Mouse (Mus musculus): ENCODE results near the gene Scd3. TPM values are rescaled to one million over a fixed set of nuclear protein-coding genes. Genes with fewer than 3 reads are reported as not detected.
"Not testable (repeated sequence)": the region's sequence is repeated elsewhere in the genome, so short reads cannot be mapped to it uniquely, and the experiment has no call there.

Gene Scd3
- total RNA-seq, 2 experiments from 2014 or later = not detected

DNA sequence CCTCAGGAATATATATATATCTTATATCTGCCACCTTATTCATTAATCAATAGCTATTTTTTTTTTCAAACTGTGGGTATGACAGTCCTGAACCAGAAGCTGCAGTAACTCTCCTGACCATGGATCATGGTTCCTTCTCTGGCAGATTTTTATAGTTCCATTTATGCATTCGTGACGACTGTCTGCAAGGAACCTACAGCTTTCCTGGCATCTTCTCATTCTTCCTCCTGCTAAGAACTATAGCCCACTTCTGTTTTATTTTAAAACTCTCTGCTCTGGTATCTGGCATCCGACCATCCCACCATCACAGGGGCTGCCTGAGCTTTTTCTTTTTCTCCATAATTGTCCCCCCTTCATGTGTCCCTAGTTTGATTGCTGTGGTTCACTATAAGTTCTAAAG is 27.1 kb downstream of the Scd3 start:
- no peak for ATAC-seq (replicated peaks; ENCODE audit: low FRiP score, low TSS enrichment, poor library complexity, severe bottlenecking)

DNA sequence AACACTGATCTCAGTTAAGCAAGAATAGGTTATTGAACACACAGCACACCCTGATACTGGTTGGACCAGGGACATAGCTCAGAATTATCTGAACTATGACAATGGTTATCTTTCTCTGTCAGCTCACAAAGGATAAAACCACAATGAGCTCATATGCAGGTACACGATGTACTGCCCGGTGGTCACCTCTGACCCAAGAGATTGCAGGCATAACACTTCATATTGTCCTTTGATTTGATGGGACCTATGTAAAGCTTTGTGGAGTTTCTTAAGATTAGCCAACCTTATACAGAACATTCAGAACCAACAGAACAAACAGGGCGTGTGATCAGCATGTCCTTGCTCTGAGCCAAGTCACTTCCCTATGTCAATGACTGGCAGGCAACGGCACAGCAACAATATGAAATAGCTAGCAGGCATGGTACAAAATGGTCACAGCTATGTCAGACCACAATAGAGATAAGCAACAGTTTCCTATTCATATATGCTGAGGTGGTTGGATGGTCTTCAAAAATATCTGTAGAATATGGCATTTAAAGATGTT is 28.6 kb downstream of the Scd3 start:
- no peak for ATAC-seq (replicated peaks; ENCODE audit: low FRiP score, low TSS enrichment, poor library complexity, severe bottlenecking)

DNA sequence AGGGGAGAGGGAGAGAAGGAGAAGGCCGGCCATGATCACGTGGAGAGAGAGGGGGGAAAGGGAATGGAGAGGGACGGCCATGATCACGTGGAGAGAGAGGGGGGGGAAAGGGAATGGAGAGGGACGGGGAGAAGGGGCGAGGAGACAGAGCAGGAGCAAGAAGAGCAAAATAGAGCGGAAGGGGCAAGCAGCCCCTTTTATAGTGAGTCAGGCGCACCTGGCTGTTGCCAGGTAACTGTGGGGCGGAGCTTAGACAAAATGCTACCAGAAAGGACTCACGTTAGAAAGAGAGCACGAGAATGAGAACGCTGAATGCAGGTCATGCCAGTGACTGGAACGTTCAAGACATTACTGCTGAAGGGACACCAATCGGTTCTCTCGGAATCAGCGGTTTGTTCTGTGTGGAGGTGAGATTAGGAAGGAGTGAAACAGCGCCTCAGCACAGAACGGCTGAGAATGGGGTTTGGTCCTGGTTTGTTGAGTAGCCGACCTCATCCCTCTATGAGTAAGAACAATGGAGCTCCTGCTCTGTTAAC is 34.5 kb downstream of the Scd3 start:
- ATAC-seq (replicated peaks; ENCODE audit: low FRiP score, low TSS enrichment, poor library complexity, severe bottlenecking) = 0 out of 2 replicates have a peak, but pooled peaks have one; percentile 52

DNA sequence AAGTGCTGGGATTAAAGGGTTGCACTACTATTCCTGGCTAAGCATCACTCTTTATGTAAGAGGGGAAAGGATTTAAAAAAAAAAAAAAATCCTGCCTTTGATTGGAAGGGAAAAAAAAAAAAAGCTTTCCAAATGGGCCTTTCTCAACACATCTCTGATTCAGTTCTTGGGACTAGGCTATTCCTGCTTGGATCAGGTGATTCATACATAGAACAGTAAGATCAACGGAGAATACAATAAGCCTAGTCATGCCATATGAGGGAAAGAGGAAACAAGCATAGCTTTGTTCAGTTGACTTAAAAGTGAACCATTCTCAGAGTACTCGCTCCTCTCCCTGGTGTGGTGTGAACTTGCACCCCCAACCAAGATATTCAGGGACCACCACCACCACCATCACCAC is 35.8 kb downstream of the Scd3 start:
- ATAC-seq (replicated peaks; ENCODE audit: low FRiP score, low TSS enrichment, poor library complexity, severe bottlenecking) = no peak

DNA sequence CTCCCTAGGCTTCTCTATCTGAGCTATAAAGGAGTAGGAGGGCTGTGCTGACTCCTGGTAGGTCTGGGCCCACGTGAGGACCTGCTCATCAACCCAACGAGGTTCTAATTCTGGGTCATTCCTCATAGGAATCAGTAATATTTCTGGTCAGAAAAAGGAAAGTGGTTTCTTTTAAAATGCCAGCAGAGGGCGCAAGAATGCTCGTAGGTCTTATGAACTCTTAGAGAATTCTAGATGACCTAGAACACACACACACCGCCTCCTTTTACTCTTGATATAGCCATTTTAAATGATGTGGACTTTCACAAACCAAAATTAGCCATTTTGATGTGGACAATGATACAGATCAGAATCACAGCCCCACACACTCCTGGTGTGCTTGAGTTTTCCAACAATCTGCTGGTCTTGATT is 42.7 kb downstream of the Scd3 start:
- ATAC-seq (replicated peaks; ENCODE audit: low FRiP score, low TSS enrichment, poor library complexity, severe bottlenecking) = no peak

DNA sequence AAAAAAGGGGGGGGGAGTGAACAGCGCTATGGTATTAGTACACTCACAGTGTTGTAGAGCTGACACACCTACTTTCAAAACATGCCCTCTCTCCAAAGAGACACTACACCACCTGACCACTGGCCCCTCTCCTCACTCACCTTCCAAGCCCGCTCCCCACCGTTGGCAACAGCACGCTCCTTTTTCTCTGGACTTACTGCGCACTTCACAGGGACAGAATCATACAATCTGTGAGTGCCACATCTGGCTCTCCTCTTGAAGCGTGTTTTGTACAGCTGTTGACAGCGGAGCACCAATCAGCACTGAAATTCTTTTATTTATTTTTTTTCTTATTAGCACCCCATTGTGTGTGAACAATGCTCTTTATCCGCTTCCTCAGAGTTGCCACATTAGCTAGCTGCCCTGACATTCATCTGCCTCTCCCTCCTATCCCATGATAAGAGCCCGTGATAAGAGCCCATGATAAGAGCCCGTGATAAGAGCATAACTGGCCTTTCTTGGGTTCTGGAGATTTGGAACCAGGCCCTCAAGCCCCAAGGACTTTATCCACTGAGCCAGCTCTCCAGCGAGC is 43.4 kb downstream of the Scd3 start:
- ATAC-seq (replicated peaks; ENCODE audit: low FRiP score, low TSS enrichment, poor library complexity, severe bottlenecking) = no peak

DNA sequence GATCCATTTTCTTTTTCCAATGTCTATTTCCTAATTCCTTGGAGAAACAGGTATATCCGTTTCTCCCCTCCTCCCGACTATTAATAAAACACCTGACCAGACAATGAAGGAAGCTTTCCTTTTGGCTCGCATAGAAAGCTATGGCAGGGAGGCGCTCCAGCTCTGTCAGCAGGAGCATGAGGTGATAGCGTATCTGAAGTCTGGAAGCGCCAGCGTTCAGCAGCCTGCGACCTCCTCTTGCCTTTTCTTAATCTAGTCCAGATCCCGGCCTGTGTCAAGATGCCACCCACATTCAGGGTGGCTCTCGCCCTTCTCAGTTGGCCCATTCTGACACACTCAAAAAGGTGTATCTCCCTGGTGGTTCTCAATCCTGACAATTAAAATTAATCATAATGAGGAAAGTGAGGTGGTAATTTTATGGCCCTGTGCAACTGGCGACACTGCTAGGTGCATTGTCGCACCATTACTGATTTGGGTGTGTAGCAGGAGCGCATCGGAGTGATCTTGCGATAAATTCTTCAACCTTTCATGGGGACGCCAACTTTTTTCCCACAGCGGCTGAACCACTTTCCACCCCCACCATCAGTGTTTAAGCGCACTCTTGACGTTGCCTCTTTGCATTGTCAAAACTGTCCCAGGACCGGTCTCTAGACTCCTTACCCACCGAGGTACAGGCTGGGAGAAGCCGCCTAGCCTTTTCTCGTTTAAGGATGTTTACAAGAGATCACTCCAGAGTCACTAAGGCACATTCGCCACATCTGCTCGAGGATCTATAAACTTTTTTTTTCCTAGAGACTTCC is 44.4 kb downstream of the Scd3 start:
- peak; percentile 39 for ATAC-seq (replicated peaks; ENCODE audit: low FRiP score, low TSS enrichment, poor library complexity, severe bottlenecking)

DNA sequence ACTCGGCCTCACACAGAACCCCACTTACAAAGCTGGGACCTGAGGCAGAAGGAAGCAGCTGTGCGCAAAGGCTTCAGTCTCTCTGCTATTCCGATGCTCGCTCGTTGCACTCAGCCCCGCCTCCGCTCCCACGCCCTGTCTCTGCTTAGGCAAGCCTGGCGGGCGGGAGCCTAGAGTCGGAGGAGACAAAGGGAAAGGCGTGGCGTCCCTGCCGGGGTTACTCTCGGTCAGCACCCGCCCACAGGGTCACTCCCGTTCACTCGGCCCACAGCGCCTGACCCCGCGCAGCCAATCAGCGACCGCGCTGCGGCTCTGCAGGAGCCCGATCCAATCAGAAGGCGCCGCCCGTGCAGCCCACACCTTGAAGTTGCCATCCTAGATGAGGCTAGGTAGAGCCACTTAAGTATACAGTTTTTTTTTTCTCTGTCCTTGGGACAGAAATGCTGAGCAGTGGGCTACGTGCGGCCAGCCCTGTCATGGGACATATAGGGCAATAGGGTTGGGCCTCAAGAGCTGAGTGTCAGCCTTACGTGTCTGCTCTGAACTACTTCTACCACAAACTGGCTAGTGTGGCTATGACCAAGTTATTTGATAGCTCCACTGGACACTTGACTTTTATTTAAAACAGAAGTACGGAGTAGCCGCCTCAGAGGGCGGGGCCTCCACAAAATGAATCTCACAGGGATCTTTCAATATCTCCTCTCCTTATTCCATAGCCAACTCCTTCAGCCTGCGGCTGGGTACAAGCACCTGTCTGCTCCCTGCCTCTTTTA is 45.2 kb downstream of the Scd3 start:
- peak; percentile 98 for ATAC-seq (replicated peaks; ENCODE audit: low FRiP score, low TSS enrichment, poor library complexity, severe bottlenecking)

DNA sequence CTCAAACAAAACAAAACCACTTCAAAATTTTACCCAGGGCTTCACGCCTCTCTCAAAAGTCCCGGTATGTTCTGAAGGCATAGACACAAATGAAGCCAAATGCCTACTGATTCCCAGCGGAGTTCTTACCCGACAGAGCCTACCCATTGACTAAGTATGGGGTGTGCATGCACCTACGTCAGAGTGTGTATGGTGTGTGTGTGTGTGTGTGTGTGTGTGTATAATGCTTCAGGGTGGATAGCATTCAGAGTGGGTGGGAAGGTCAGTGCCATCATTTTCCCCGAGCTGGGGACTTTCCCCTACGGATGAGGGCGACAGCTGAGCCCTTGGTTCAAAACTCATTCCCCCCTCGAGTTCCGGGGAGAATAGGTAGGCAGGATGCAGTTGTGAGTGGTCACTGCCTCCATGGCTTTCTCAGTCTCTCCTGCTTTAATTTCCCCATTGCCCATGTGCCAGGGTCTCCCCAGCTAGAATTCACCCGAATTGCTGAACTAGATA is 45.8 kb downstream of the Scd3 start:
- ATAC-seq (replicated peaks; ENCODE audit: low FRiP score, low TSS enrichment, poor library complexity, severe bottlenecking) = no peak

DNA sequence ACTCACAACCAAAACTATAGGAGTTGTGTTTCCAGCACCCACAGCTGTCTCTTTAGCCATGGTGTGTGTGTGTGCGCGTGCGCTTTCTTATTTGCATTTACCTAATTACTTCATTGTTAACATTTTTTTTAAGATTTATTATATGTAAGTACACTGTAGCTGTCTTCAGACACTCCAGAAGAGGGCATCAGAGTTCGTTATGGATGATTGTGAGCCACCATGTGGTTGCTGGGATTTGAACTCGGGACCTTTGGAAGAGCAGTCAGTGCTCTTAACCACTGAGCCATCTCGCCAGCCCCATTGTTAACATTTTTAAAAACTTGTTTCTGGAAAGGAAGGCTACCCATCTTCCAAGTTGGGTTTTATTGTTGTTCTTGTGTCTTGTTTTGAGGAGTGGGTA is 48.1 kb downstream of the Scd3 start:
- ATAC-seq (replicated peaks; ENCODE audit: low FRiP score, low TSS enrichment, poor library complexity, severe bottlenecking) = not testable (repeated sequence)

DNA sequence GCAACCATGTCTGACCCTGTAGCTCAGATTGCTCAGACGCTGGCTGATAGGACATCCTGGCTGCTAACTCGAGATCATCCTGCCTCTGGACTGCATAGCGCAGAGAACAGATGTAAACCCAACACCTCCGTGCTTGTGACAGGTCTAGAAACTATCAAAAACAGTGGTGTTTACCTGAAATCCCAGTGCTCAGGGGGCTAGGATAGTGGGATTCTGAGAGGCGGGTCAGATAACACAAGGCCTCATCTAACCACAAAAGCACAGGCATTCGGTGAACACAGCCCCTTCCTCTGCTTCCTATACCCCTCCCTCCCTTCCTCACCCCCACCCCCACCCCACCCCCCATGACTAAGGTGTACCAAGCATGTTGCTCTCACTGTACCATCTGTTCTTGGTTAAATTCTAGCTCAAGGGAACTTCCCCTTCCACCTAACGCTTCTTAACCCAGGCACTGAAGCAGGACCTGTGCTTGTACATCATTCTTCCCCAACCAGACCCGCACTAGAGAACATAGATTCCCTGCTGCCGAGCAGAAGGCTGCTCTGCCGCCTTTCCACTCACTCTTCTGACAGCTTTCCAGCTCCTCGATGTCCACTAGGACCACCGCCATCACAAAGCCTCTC is 49.0 kb downstream of the Scd3 start:
- no peak for ATAC-seq (replicated peaks; ENCODE audit: low FRiP score, low TSS enrichment, poor library complexity, severe bottlenecking)

DNA sequence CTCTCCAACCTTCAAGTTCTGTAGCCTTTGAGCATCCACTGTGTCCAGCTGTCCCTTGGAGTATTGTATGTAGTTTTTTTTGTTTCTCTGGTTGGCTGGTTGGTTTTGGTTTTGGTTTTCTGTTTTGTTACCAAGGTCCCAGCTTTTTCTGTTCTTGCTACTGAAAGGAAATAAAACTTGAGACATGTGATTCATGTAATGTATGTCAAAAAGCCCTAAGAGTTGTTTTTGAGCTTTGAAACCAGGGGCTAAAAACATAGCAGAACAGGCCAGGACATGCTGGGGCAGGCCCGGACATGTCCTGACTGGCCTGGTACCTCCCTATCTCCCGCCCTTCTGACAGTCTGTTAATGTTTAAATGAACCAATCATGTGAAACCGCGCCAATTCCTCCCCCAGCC is 51.0 kb downstream of the Scd3 start:
- not testable (repeated sequence) for ATAC-seq (replicated peaks; ENCODE audit: low FRiP score, low TSS enrichment, poor library complexity, severe bottlenecking)

DNA sequence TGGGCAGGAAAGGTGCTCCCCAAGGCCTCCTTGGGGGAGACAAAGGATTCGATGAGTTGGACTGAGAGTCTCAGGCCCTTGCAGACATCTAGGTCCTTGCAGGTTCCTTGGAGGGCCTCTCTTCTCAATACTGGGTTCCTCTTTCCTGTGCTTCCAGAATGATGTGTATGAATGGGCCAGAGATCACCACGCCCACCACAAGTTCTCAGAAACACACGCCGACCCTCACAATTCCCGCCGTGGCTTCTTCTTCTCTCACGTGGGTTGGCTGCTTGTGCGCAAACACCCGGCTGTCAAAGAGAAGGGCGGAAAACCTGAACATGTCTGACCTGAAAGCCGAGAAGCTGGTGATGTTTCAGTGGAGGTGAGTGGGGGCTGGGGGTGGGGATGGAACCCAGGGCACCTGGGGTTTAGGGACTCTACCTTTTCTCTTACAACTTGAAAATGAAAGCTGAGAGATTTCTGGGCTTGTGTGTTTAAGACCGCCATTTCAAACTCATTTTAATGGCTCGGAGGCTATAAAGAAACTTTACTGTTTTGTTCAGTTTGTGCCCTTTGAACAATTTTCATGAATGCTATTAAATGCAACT is 54.4 kb downstream of the Scd3 start:
- no peak for ATAC-seq (replicated peaks; ENCODE audit: low FRiP score, low TSS enrichment, poor library complexity, severe bottlenecking)

DNA sequence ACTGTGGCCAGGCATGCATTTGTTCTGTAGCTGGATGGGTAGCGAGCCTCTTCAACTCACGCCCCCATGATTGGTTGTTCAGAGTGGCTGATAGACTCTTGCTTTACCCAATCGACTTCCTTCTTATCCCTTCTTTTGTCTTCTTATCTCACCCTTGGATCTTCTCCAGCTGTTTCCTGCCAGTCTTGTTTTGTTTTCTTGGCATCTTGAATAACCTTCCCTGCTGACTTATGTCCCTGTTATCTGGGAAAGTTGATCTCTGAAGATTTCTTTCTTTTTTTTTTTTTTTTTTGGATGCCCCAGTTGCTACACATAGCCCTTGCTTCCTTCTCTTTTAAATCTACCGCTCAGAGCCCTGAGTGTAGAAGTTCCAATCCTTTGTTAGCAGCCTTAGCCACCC is 56.4 kb downstream of the Scd3 start:
- no peak for ATAC-seq (replicated peaks; ENCODE audit: low FRiP score, low TSS enrichment, poor library complexity, severe bottlenecking)

DNA sequence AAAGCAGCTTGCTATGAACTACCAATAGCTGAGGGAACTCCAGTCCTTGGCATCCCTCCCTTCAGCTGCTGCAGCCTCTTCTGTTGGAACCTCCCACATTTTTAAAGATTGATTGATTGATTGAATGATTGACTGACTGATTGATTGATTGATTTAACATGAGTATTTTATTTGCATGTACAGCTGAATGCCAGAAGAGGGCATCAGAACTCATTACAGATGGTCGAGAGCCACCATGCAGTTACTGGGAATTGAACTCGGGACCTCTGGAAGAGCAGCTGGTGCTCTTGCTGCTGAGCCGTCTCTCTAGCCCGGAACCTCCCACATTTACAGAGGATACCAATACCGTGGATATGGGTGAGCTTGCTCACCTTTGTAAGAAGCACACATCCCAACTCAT is 57.4 kb downstream of the Scd3 start:
- ATAC-seq (replicated peaks; ENCODE audit: low FRiP score, low TSS enrichment, poor library complexity, severe bottlenecking) = no peak

DNA sequence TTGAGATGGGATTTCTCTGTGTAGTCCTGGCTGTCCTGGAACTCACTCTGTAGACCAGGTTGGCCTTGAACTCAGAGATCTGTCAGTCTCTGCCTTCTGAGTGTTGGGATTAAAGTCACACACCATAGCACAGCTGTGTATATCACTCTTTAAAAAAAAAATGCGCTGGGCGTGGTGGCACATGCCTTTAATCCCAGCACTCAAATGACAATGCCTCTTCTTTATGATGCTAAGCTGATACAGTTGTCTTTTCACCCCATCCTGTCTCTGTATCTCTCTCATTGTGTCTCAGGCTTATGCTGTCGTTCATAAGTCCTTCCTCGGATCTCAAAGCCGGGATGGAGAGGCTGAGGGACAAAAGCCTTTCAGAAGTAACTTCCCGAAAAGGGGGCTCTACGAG is 58.7 kb downstream of the Scd3 start:
- ATAC-seq (replicated peaks; ENCODE audit: low FRiP score, low TSS enrichment, poor library complexity, severe bottlenecking) = no peak

DNA sequence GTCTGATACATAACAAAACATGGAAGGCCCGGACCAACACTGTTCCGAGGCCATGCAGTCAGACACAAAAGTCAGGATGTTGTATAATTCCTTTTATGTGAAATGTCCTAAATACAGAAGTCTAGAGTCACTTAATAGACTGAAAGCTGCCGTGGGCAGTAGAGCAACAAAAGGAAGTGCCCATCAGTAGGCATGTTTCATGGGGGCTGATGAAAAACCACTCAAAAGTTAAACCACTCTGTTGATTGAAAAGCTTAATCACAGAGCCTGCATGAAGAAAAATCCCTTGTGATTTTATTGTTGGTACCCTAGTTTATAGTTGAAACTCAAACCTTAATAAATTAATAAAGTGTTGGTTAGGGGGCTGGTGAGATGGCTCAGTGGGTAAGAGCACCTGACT is 60.5 kb downstream of the Scd3 start:
- no peak for ATAC-seq (replicated peaks; ENCODE audit: low FRiP score, low TSS enrichment, poor library complexity, severe bottlenecking)

DNA sequence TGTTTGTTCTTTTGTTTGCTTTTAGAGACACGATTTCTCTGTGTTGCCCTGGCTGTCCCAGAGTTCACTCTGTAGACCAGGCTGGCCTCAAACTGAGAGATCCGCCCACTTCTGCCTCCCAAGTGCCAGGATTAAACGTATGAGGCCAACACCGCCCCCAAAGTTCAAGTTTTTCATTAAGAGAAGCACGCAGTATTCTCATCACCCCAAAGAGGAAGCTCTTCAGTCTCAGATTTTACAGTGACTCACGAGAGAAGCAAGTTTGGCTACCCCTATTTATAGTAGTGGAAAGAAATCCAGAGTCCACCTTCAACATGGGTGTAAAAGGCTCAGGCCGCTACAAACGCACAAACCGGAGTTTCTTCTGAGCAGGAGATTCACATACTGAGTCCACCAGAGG is 61.2 kb downstream of the Scd3 start:
- ATAC-seq (replicated peaks; ENCODE audit: low FRiP score, low TSS enrichment, poor library complexity, severe bottlenecking) = no peak

DNA sequence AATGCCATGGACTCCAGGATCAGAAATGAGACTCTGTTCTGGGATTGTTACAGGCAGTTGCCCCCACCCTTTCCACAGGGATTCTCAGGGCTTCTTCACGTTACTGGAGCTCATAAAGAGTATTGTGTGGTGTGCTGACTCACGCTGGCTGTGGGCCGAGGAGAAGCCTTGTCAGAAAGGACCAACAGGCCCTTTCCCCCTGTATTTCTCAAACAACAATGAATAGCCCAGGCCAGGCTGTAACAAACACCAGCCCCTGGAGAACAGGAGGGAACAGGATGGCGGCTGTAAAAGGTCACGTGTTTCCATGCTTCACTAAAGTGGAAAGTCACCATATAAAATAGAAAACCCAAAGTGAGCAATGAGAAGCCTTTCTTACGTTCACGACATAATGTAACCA is 62.2 kb downstream of the Scd3 start:
- no peak for ATAC-seq (replicated peaks; ENCODE audit: low FRiP score, low TSS enrichment, poor library complexity, severe bottlenecking)
